Mouse (Mus musculus) C2C12 (cell line): ENCODE results near the gene Katnb1. TPM values are rescaled to one million over a fixed set of nuclear protein-coding genes. Genes with fewer than 3 reads are reported as not detected.

Source experiments
- H3K27me3 ChIP-seq: one replicate; pipeline ENCODE4 v1.6.1; 2011; ENCODE audit not compliant: control insufficient read depth, insufficient read depth, insufficient read length
- H3K36me3 ChIP-seq: one replicate; pipeline ENCODE4 v1.6.1; 2011; ENCODE audit not compliant: control insufficient read depth, insufficient read depth
- H3K4me3 ChIP-seq: one replicate; pipeline ENCODE4 v1.5.1; 2011; ENCODE audit warnings: mild to moderate bottlenecking, control low read depth; ENCODE audit not compliant: poor library complexity, insufficient read depth, severe bottlenecking
- H3K79me2 ChIP-seq: one replicate; pipeline ENCODE4 v1.6.1; 2011; ENCODE audit not compliant: control insufficient read depth, insufficient read depth
- H3K79me3 ChIP-seq: one replicate; pipeline ENCODE4 v1.6.1; 2011; ENCODE audit warnings: low read depth, control low read depth
- H3ac ChIP-seq: one replicate; pipeline ENCODE3; 2011; ENCODE audit warnings: low read depth; ENCODE audit not compliant: control insufficient read depth, insufficient read length
- CEBPB ChIP-seq: IDR thresholded peaks from one replicate; pipeline ENCODE4 v1.6.1; 2011; ENCODE audit warnings: low read depth, mild to moderate bottlenecking, control low read depth, moderate library complexity
- CTCF ChIP-seq: IDR thresholded peaks from one replicate; pipeline ENCODE4 v1.5.1; 2011; ENCODE audit not compliant: control insufficient read depth, insufficient read depth, insufficient read length
- FOSL1 ChIP-seq: IDR thresholded peaks from one replicate; pipeline ENCODE4 v1.8.0; 2011; ENCODE audit warnings: mild to moderate bottlenecking, low read length; ENCODE audit not compliant: poor library complexity, insufficient read depth, severe bottlenecking
- MAX ChIP-seq: IDR thresholded peaks from one replicate; pipeline ENCODE4 v1.6.1; 2011; ENCODE audit warnings: mild to moderate bottlenecking, control low read depth
- MYOD1 ChIP-seq: IDR thresholded peaks from one replicate; pipeline ENCODE4 v1.6.1; 2011; ENCODE audit warnings: low read depth; ENCODE audit not compliant: control insufficient read depth, insufficient read length
- MYOG ChIP-seq: IDR thresholded peaks from one replicate; pipeline ENCODE4 v1.6.1; 2011; ENCODE audit not compliant: control insufficient read depth, insufficient read length; ENCODE audit errors: extremely low read depth
- USF1 ChIP-seq: IDR thresholded peaks from one replicate; pipeline ENCODE4 v1.6.1; 2011; ENCODE audit warnings: low read depth, mild to moderate bottlenecking, control low read depth, moderate library complexity
- polyA plus RNA-seq: library from polyadenylated mRNA; unstranded; fragments of >200 nt; fragmentation: generic; extraction: Trizol; gene quantifications from one replicate; pipeline ENCODE4 v1.2.1, GENCODE M21; 2012; ENCODE audit warnings: missing spikeins

The Katnb1 gene
- polyA plus RNA-seq, 1 experiment = 23.7 TPM

DNA sequence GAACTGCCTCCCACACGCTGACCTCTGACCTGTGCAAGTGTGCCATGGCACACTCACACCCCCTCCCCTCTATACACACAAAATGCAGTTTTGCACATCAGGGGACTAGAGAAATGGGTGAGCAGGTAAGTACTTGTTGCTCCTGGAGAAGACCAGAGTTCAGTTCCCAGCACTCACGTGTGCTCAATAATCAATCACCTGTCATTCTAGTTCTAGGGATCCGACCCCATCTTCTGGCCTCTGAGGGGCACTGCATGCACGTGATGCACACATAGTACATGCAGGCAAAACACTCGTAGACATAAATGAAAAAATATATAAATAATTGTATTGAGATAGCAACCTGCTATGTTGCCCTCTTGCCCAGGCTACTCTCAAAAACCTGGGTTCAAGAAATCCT, 65.9 kb downstream of the Katnb1 start:
- H3ac ChIP-seq = no peak overlapping the region
- no peak for TF ChIP-seq USF1
- no peak for TF ChIP-seq MYOD1
- no peak for TF ChIP-seq CTCF
- TF ChIP-seq FOSL1 = no peak
- TF ChIP-seq MAX = no peak
- TF ChIP-seq MYOG = no peak
- TF ChIP-seq CEBPB = no peak
- H3K27me3 ChIP-seq = no peaks in the 10 kb centered on the region
- H3K4me3 ChIP-seq = no peak overlapping the region
- H3K79me2 ChIP-seq = no peaks in the 10 kb centered on the region
- no peaks in the 10 kb centered on the region for H3K79me3 ChIP-seq
- no peaks in the 10 kb centered on the region for H3K36me3 ChIP-seq

DNA sequence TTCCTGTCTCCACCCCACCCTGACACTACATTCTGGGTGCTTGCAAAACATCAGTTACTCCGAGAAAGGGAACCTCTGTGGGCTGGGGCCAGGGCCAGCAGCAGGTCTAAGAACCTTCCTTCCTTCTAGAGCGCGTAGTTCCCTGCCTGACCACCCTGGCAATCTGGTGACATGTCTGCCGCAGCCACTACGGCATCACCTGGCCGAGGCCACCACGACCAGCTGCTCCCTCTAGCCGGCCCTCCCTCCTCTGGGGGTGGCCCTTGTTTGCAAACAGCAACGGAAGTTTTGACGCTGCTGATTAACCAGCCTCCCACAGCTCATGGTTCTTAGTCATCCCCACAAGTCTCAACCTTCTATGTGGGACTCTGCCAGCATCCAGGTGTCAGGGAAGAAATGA, 68.4 kb downstream of the Katnb1 start:
- H3K79me3 ChIP-seq = no peaks in the 10 kb centered on the region
- no peaks in the 10 kb centered on the region for H3K36me3 ChIP-seq
- TF ChIP-seq FOSL1 (no peak), MAX (no peak), CTCF (no peak), MYOG (no peak), MYOD1 (no peak), CEBPB (no peak)
- H3K79me2 ChIP-seq = no peaks in the 10 kb centered on the region
- H3K4me3 ChIP-seq = no peak overlapping the region
- H3ac ChIP-seq = no peak overlapping the region
- H3K27me3 ChIP-seq = no peaks in the 10 kb centered on the region

DNA sequence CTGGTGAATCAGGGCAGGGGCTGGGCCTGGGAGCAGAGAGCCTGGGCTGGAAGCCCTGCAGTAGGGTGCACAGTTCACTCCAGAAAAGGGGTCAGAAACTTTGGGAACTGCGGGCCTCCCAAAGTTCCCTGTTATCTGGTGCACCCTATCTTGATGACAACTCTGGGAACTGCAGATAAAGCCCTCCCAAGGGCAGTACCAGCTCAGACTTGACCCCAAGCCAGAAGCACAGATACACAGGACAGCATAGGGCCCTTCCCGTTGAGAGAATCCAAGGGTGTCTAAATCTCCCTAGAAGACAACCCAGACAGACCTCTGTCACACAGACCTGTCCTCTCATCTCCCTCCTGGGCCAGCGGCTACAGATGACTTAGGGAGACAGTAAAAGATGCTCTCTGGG, 69.6 kb downstream of the Katnb1 start:
- H3K79me2 ChIP-seq = no peaks in the 10 kb centered on the region
- H3K36me3 ChIP-seq = no peaks in the 10 kb centered on the region
- no peaks in the 10 kb centered on the region for H3K27me3 ChIP-seq
- no peak overlapping the region for H3K4me3 ChIP-seq
- TF ChIP-seq MAX (no peak), CTCF (no peak), FOSL1 (no peak), CEBPB (no peak), MYOG (no peak), USF1 (no peak), MYOD1 (no peak)
- no peaks in the 10 kb centered on the region for H3K79me3 ChIP-seq
- H3ac ChIP-seq = no peak overlapping the region

Other genes starting within 250 kb of the Katnb1 start
- gene Coq9, start 242.9 kb upstream of the Katnb1 start, polyA plus RNA-seq = 44.0 TPM
- 115 TPM for gene Ciapin1, start 242.8 kb upstream of the Katnb1 start, polyA plus RNA-seq
- gene Polr2c, start 223.7 kb upstream of the Katnb1 start, polyA plus RNA-seq = 124 TPM
- 6.7 TPM for gene Dok4, start 204.9 kb upstream of the Katnb1 start, polyA plus RNA-seq
- 28.1 TPM for gene Ccdc102a, start 163.1 kb upstream of the Katnb1 start, polyA plus RNA-seq
- 0.18 TPM for gene Adgrg5, start 157.5 kb upstream of the Katnb1 start, polyA plus RNA-seq
- 2.8 TPM for gene Adgrg1, start 106.4 kb upstream of the Katnb1 start, polyA plus RNA-seq
- gene Adgrg3, start 63.5 kb upstream of the Katnb1 start, polyA plus RNA-seq = 19.4 TPM
- gene Drc7, start 26.1 kb upstream of the Katnb1 start, polyA plus RNA-seq = 0.09 TPM
- 13.8 TPM for gene Kifc3, start 121.6 kb downstream of the Katnb1 start, polyA plus RNA-seq
- gene Cngb1, start 225.4 kb downstream of the Katnb1 start, polyA plus RNA-seq = under 0.01 TPM
- gene Tepp, start 229.4 kb downstream of the Katnb1 start, polyA plus RNA-seq = not detected